Mouse (Mus musculus) spleen, postnatal 4 days (tissue): ENCODE results near the gene Celf5.

Experiments
- DNase-seq, 2 experiments: peaks; one replicate each; pipeline ENCODE4 v3.0.0; 2022; ENCODE audit warnings: low spot score in 2 of 2

Gene Celf5

DNA sequence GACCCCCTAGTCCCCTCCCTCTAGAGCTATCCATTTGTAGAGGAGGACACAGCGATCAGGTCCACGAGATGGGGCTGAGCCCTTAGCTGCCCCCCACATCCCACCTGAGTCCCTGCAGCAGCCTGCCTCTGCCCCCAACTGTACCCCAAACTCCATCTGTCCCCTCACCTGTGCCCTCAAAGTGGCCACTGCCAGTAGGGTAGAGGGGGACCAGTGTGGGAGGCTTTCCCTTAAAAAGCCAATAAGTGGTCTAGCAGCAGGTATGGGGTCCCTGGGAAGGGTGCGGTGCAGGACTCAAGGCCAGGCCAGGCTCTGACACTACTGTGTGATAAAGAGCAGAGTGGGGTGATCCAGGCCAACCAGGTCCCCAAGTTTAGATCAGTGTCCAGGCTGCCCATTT, 55.2 kb downstream of the Celf5 start:
- DNase-seq, result peak; percentile 11 to 64

DNA sequence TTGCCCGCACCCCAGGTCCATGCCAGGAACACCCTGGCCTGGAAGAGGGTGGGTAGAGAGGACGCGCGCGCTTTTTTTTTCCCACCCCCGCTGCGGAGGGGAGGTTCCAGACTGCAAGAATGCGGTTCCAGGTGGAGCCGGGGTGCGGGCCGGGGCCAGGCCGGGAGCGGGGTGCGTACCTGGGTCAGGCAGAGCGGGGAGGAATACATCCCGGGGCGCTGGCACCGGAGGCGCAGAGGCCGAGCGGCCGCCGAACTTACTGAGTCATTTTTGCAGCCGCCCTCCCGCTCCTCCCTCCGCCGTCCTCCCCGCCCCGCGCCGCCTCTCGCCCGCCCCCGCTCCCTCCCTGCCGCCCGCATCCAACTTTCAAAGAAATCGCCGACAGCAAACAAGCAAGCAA, 55.6 kb downstream of the Celf5 start:
- DNase-seq, result peak; percentile 29 to 77

DNA sequence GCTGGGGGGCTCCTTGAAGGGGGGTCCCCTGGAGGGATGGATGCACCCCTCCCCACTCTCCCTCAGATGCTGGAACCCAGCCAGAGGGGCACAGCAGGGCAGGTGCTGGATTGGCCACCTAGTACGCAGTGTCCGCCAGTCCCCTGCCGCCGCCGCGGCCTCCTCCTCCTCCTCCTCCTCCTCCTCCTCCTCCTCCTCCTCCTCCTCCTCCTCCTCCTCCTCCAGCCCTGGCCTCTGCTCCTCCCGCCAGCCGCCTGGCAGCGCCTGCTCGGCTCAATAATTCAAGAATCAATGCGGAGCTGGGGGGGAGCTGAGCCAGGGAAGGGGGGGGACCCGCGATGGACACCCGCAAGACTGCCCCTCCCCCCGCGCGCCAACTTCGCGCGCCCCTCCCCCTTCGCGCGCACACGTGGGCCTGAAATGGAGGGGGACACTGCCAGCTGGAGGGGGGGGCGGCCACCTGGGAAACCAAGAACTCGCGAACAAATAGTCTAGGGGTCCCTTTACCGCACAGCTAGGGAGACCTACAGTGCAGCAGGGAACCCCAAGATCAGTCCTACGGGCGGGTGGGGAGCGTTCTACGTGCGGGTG, 56.3 kb downstream of the Celf5 start:
- peak; percentile 12 to 62 for DNase-seq

DNA sequence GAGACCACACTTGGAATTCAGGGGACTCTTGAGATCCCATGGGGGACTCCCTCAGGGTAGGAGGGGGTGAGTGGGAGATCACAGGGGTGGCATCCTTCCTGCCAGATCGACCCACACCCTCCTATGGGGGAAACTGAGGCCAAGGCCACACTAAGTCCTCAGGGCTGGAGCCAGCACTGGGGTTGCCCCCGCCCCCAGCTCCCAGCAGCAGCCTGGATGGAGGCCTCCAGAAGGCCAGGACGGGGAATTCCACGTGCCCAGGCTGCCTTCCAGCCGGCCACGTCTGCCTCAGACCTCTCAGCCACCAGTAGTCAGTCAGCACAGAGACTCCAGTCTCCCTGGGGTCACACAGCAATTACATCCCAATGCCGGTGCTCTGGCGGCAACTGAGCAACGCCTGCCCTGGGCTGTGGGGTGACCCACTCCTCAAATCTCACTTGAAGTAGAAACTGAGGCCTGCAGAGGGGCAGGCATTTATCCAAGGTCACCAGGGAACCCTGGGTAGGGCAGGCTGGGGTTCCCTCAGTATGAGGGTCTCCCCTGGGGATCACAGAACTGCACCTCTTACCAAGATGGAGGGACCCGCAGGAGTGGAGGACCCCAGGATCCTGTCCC, 57.2 kb downstream of the Celf5 start:
- DNase-seq, result peak; percentile 13 to 63

DNA sequence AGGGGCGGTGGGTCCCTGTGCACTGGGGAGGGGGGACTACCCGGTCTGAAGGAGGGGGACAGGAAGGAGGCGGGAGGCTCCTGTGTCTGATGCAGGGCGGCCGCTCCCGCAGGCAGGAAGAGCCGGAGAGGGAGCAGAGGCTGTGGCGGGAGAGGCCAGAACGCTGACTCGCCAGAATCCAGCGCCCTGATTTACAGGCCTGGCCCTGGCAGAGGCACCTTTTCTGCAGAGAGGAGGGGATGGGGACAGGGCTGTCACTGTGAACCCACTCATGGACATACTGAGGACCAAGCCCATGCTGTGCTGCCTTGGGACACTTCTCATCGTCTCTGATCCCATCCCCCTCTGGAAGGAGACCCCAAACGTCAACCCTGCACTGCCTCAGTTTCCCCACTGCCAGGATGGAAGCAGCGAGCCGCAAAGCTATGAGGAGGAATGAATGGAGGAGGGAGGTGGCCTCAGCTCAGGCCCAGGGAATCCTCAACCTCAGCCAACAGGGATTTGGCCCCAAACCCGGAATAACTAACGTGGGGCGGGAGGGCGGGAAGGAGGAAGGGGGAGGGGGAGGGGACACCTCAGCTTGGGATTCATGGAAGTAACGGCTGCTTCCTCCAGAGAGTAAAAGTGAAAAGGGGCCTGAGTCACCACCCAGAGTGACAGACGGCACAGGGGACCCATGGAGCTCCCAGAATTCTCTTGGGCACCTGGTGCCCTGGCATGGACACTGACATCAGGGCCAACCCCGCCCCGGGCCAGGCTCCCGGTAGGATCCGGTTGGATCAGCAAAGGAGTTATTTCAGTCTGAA, 58.1 kb downstream of the Celf5 start:
- DNase-seq, result peak; percentile 15 to 63

DNA sequence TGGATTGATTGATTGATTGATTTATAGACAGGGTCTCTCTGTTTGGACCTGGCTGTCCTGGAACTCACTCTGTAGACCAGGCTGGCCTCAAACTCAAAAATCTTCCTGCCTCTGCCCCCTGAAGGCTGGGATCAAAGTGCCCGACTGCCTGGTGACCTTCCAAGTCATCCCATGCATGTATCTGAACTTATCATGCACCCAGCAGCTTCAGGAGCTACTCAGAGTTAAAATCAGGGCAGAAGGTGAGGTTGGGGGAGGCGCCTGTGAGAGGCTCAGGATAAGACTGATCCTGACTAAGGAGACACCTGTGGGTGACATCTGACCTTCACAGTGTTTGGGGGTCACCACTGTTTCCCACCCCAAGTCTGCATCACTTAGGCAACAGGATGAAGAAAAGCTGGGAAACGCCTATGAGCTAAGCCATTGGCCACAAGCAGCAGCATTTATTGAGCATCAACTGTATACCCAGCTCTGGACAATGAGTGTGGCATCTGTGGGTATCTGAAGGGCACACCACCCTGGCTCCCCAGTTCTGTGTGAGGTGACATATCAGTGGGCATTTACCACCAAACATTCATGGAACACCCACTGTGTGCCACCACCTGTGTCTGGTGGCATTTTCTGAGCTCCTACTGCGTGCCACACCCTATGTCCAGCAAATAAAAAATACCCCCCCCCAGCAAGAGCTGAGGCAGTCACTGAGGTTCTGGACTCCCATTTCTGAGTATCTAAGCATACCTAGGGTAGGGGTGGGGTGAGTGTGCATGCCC, 58.8 kb downstream of the Celf5 start:
- DNase-seq, result peak in 1 of 2 experiments; percentile 11

DNA sequence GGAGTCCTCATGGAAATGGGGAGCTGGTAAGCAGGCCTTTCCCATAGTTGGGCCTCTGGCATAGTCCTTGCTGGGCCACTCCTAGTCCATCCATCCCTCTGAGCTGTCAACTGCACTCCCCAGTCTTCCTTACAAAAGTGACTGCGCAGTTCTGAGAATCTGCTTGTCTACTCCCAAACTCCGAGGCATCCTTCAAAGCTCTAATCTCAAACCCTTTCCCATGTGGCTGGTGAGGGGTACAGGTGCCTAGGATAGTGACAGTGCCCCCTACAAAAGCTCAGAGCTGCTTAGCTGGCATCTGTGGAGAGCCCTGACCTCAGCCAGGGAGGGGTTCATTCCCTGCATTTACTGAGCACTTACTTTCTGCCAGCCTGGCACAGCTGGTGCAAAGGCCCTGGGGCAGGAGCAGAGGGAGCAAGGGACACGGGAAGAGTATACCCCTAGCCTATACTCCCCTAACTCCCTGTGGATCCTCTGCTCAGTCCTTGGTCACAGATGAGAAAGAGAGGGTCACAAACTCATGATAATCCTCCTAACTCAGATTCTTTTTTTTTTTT, 59.8 kb downstream of the Celf5 start:
- no peak for DNase-seq

DNA sequence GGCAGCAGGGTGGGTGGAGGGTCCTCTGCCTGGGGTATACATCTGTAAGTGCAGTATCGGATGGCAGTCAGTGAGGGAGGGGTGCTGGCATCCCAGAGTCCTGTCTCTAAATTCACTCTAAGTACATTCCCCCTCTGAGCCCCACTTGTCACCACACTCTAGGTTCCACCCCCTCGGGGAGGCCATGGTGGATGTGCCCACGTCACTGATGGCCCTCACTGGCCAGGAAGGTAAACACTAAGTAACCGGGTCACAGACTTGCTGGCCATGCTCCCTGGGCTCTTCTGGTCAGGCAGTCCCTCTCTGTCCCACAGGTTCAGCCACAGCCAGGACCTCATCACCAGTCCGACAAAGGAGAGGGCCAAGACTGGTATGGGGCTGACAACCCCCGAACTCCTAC, 60.3 kb downstream of the Celf5 start:
- peak in 1 of 2 experiments; percentile 64 for DNase-seq

DNA sequence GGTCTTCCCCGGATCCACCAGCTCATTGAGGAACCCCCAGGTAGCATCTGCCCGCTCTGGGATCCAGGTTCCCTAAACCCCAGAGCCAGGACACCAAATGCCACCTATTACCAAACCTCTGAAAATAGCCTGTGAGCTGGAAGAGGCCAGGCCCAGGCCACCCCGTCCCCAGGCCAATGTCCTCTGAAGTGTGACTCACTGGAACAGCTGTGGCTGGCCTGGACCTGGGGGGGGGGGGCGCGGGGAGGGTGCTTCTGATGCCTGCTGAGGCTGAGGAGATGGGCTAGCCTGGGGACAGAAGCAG, 60.8 kb downstream of the Celf5 start:
- no peak for DNase-seq

DNA sequence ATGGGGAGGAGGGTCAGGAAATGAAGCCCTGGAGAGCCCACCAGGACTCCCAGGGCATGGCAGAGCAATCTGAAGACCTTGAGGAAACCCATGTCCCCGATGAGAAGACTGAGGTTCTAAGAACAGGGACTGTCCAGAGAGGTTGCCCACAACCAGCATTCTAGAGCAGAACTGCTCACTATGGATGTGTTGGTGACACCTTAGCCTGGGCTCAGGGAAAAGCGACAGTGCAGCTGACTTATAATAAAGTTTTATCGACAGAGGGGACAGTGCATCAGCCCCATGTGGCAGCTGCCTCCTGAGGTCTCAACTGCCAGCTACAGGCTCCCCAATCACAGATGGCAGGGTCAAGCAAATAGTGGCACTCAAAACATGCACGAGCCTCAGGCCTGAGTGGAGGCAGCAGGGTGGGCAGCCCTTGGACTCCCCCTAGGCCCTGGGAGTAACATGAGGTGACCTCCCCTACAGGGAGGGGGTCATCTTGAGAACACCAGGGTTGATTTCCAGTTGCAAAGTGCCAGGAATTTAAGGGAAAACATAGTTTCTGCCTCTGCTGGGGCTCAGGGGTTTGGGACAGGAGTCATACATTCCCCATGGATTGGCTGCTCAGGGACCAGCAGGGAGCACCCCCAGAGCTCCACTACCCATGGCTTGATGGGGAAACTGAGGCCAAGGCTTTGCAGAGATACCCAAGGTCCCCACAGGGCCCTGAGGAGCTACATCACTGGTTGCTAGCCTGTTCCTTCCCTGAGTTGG, 61.3 kb downstream of the Celf5 start:
- peak; percentile 11 to 56 for DNase-seq

DNA sequence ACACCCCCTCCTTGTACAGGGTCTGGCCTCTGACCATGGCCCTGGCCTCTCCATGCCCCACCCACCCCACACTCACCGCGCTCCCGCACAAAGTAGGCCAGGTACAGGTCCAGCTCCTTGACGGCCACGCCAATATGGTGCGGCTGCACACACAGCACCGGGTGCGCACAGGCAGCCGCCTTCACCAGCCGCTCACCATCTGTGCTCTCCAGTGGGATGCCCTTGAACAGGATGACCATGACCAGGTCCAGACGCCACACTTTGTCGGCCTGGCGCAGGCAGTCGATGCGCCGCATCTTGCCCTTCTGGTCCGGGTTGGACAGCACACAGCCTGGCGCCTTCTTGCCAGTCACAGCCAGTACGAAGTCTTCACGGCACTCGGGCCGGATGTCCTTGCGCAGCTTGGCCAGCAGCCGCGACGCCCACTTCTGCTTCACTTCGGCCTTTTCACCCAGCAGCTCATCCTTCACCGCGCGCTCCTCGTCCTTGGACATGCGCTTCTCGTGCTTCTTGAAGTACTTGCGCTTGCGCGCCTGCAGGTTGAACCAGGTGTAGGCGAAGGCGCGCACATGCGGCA, 62.2 kb downstream of the Celf5 start:
- no peak for DNase-seq

DNA sequence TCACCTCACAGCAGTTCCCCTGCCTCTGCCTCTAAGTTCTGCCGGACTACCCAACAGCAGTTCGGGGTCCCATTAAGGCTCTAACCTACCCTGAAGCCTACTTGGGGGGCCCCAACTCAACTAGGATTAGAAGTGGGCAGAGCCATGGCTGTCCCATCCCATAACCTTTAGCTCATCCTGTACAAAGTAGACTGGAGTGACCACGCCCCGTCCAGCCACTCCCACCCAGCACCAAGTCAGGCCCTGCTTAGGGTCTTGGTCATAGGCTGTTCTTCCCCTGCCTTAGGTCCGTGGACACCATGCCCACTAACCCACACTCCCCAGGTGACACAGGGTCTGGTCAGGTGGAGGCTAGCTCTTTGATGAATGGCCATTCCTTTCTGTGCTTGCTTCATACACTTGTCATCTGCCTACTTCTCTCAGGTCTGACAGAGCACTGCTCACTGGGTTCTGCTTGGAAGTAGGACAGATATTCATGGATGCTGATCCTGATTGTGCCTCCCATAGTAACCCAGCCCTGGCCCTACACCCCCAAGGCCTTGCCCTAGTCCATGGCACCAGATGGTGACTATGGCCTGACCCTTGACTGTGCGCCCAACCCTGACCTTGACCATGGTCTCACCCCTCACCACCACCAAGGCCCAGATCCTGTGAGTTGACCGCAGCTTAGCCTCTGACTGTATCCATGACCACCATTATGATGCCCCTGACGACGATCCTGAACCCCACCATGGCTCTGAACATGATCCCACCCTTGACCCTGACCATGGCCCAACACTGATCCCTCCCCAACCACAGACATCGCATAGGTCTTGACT, 63.2 kb downstream of the Celf5 start:
- DNase-seq, result no peak

DNA sequence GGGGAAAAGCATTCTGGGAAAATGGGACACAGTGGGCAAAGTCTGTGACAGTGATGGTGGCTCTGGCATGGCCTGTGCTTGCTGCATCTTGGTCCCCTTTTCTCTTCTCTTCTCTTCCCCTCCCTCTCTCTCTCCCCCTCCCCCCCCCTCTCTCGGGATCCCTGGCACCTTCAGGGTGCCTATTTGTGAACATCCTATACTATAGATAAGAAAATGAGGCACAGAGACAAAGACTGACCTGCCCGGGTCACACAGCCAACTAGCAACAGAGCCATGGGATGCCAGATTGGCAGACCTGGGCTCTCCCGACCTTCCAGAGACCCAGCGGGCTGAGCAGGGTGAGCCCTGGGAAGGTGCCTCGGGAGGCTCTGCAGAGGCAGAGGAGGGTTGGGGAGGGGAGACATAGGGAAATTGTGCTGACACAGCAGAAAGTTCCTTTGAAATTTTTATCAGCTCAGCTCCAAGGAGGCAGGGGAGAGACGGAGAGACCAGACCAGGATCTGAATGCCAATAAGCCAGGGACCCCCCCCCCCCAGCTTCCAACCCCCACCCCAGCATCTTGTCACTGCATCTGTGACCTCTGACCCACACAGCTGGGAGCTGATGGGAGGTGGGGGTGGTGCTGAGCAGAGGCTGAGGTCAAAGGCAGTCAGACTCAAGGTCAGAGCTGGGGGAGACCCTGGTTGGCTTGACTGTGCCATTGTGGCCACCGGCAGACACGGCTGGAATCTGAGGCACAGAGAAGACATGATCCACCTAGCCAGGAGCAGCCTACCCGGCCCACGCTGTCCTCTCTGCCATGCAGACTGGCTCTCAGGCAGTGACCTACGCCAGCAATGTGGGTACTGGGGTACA, 64.1 kb downstream of the Celf5 start:
- DNase-seq, result no peak

DNA sequence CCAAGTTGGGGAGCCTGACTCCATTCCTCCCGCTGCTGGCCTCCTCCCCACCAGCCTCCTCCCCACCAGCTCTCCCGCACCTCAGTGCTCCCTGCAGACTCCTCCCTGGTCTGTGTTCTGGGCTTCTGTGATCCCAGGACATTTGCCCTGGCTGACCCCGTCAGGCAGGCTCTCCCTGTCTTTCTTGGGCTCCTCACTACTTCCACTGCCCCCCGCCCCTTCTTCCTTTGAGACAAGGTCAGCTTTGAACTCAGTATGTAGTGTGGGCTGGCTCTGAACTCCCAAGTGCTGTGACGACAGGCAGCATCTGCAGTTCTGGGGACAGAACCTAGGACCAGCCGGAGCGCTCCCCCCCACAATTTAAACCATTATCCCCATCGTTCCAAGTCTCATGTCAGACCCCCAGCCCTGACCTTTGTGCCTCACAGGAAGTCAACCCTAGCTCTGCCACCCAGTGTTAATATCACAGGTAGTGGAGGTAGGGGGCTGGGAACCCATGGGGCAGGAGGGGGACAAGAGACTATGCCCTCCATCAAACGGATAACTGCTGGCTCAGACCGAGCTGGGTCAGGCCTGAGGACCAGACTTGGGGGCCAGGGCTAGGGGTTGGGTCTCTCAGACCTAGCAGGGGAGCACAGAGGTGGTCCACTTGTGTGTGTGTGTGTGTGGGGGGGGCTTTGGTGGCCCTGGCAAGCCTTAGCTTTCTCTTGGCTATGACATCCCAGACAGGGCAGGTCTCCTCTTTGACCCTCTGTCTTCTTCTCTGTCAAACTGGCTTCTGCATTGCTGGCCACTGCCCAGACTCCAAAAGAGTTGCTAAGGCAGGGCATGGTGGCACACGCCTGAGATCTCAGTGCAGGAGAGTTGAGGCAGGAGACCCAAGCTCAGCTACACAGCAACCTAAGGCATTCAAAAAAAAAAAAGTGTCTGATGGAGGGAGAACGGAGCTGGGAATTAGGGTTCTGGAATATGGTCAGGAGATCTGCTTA, 65.0 kb downstream of the Celf5 start:
- no peak for DNase-seq

DNA sequence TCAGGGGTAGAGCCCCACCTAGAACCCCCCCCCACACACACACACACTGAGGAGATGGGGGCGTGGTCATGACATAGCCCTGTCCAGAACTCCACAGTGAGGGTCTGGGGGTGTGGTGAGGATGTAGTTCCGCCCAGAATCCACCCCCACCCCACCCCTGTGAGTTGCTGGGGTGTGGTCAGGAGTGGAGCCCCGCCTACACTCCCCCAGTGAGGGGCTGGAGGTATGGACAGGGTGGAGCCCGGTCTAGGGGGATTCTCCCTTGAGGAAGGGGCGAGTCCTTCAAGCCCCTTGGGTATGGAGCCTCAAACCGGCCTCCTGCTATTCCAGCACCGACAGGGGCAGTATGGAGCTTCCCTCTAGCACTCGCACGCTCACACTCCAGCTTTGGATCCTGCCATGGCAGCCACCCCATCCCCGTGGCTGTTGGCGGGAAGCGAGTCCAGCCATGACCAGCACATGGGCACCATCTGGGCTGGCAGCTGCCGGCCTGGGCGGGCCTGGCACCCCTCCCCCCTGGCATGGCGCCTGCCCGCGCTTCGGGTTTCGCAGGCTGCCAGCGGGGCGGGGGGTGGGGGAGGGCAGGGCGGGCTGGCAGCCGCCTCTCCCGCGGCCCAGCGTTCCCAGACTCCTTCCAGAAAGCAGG, 65.8 kb downstream of the Celf5 start:
- DNase-seq, result no peak

DNA sequence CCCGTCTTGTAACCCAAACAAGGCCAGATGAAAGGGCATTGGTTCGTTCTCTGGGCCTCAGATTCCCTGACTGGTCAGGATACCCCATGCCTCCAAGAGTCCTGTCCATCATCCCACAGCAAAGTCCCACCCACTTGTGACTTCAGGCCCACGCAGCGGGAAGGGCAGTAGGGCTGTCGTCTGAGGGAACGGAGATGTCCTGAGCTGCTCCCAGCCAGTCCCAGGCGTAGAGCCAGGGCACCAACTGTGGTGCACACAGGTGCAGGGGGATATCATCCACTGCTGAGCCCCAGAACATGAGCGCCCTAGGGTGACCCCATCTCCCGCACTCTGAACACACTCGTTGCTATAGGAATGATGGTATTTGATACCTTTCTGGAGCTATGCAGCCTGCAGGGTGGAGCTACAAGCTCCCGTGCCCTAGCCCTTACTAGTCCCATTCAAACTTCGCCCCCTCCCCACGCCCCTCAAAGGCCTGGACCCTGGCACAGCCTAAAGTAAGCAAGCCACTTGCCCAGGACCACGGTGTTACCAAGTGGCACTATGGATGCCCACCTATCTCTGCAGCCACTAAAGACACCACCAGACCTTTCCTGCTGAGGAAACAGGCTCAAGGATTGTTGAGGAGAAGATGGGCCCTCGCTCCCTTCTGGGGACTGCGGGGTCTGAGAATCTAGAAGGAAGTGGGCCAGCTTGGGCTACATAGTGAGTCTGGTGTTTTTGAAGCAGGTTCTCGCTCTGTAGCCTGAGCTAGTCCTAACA, 66.8 kb downstream of the Celf5 start:
- no peak for DNase-seq

DNA sequence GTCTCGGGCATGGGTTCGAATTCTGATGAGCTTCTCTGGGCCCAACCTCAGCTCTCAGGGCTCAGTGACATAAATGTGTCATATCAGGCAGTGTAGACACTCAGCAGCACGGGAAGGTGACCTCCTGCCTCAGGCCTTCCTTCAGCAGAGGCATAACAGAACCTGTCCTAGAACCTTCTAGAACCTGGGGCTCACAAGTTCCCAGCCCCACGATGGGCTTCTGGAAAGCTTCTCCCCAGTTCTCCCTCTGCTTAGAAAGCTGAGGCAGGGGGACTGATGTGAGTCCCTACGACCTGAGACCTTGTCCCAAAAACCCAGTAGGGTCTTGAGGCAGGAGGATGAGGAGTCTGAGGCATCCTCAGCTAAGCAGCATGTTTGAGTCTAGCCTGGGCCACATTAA, 67.4 kb downstream of the Celf5 start:
- no peak for DNase-seq
